In the genomic region with DNA sequence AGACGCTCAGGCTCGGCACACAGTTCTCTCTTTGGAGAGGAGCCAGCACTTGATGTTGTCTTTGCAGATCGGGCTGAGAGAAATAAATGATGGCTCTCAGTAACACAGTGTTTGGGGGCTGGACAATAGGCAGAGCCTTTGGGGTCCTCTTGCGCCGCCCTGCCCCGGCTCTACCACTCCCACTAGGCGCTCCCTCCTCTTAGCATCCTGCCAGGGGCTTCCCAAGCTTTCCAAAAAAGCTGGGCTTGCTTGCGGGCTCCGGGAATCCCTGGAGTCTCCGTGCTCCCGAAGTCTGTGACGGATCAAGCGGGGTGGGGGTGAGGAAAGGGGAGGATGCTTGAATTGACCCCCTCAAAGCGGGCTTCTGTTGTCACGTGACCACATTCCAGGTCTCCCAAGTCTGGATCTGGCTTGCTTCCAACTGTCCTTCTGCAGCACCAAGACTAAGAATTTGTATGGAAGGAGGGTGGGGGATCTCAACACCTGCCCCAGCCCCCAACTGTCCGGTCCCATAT, we compare ENCODE assay signal across 8 mouse cellular contexts. TPM values are rescaled to one million over a fixed set of nuclear protein-coding genes. Genes with fewer than 3 reads are reported as not detected.
DNase-seq lines count a peak whose midpoint lies in the region; ATAC-seq and TF ChIP-seq lines count a peak whose summit lies in the region.

A gene (minus strand): TSS at position 87 of the 515 bp plus-strand sequence.

- no peak for TF ChIP-seq POLR2A in small intestine, adult 2 months (IDR thresholded peaks at IDR 0.05; ENCODE audit: low read depth, low read length)

- H3K9ac ChIP-seq in intestine, embryonic 14.5 days (ENCODE audit: low read length), result peak within 1 kb of the TSS; percentile 37
- H3K9ac ChIP-seq in limb, embryonic 11.5 days (ENCODE audit: low read length), result peak within 1 kb of the TSS; percentile 61

- H3K9me3 ChIP-seq in intestine, embryonic 14.5 days (ENCODE audit: control insufficient read depth, low read length), result no peaks in the 10 kb centered on the region
- no peaks in the 10 kb centered on the region for H3K9me3 ChIP-seq in limb, embryonic 11.5 days (ENCODE audit: control insufficient read depth, low read length)
- H3K9me3 ChIP-seq in midbrain, embryonic 10.5 days (replicated peaks), result peaks cover 8% of the 10 kb centered on the region; the same call in 1 of the 2 replicates

- peak; percentile 13; the same call in 1 of the 2 replicates for TF ChIP-seq CTCF in small intestine, adult 2 months (IDR thresholded peaks at IDR 0.05; ENCODE audit: extremely low read depth, insufficient read length, insufficient replicate concordance, low read depth, low read length)

- WGBS in intestine, embryonic 14.5 days, result 4% methylated on average over 16 of the region's 16 CpGs
- 5% methylated on average over 16 of the region's 16 CpGs for WGBS in limb, embryonic 11.5 days
- WGBS in midbrain, embryonic 10.5 days, result 4% methylated on average over 16 of the region's 16 CpGs
- WGBS in small intestine, adult 2 months, result 26% methylated on average over 16 of the region's 16 CpGs

- H3K4me3 ChIP-seq in intestine, embryonic 14.5 days (ENCODE audit: low read depth, low read length), result peak within 1 kb of the TSS; percentile 32
- peak within 1 kb of the TSS; percentile 43 for H3K4me3 ChIP-seq in limb, embryonic 11.5 days (ENCODE audit: low read depth, low read length)
- peak within 1 kb of the TSS; percentile 64 for H3K4me3 ChIP-seq in midbrain, embryonic 10.5 days
- H3K4me3 ChIP-seq in small intestine, adult 2 months (ENCODE audit: low read depth, low read length), result peak within 1 kb of the TSS; percentile 67

- H3K27ac ChIP-seq in intestine, embryonic 14.5 days (ENCODE audit: low read depth), result peak within 1 kb of the TSS; percentile 47
- no peak within 1 kb of the TSS for H3K27ac ChIP-seq in limb, embryonic 11.5 days (replicated peaks; ENCODE audit: low read depth, low read length)
- H3K27ac ChIP-seq in midbrain, embryonic 10.5 days (replicated peaks), result peak within 1 kb of the TSS; percentile 84
- peak within 1 kb of the TSS; percentile 84 for H3K27ac ChIP-seq in small intestine, adult 2 months (ENCODE audit: insufficient read depth, low read depth, low read length)

- 0 out of 2 replicates have a peak, but pooled peaks cover 4% of the 10 kb centered on the region for H3K27me3 ChIP-seq in intestine, embryonic 14.5 days (replicated peaks; ENCODE audit: control insufficient read depth, insufficient read depth, low read length)
- 0 out of 2 replicates have a peak, but pooled peaks cover 11% of the 10 kb centered on the region for H3K27me3 ChIP-seq in limb, embryonic 11.5 days (ENCODE audit: control insufficient read depth, insufficient read depth, low read length)
- peaks cover 82% of the 10 kb centered on the region for H3K27me3 ChIP-seq in midbrain, embryonic 10.5 days (ENCODE audit: low read depth, poor library complexity, severe bottlenecking)
- H3K27me3 ChIP-seq in small intestine, adult 2 months (ENCODE audit: control insufficient read depth, insufficient read depth, low read length), result no peaks in the 10 kb centered on the region

- peak; percentile 39 for DNase-seq in cerebellum, adult 11 months
- DNase-seq in cerebellum, postnatal 10 days, result peak; percentile 61 to 68
- no peak for DNase-seq in gonadal fat pad, adult 2 months (ENCODE audit: low read depth)
- DNase-seq in intestine, embryonic 14.5 days (ENCODE audit: low spot score), result peak; percentile 79
- peak; percentile 49 for DNase-seq in limb, embryonic 11.5 days (ENCODE audit: low spot score)
- peak; percentile 45 for DNase-seq in midbrain, embryonic 10.5 days (ENCODE audit: low spot score)

- H3K4me1 ChIP-seq in intestine, embryonic 14.5 days (replicated peaks; ENCODE audit: control insufficient read depth, insufficient read depth, low read length), result peaks cover 29% of the 10 kb centered on the region
- H3K4me1 ChIP-seq in limb, embryonic 11.5 days (ENCODE audit: control insufficient read depth, insufficient read depth, low read length), result peaks cover 8% of the 10 kb centered on the region
- H3K4me1 ChIP-seq in midbrain, embryonic 10.5 days, result peaks cover 60% of the 10 kb centered on the region
- H3K4me1 ChIP-seq in small intestine, adult 2 months (ENCODE audit: control insufficient read depth, insufficient read depth, insufficient read length, low read length), result peaks cover 44% of the 10 kb centered on the region

- H3K4me2 ChIP-seq in intestine, embryonic 14.5 days (ENCODE audit: low read length), result peak within 1 kb of the TSS; percentile 73
- H3K4me2 ChIP-seq in limb, embryonic 11.5 days (ENCODE audit: low read depth, severe bottlenecking), result peak within 1 kb of the TSS; percentile 91

- ATAC-seq in cerebellum, adult (ENCODE audit: insufficient number of reproducible peaks, low FRiP score, low TSS enrichment), result no peak
- ATAC-seq in intestine, embryonic 14.5 days (replicated peaks; ENCODE audit: low FRiP score, low TSS enrichment, low read depth), result peak; percentile 21; the same call in 1 of the 2 replicates
- ATAC-seq in limb, embryonic 11.5 days (ENCODE audit: insufficient number of reproducible peaks, low FRiP score, low TSS enrichment, low read depth), result no peak

- no peaks in the 10 kb centered on the region for H3K36me3 ChIP-seq in intestine, embryonic 14.5 days (ENCODE audit: control insufficient read depth, insufficient read depth, low read length)
- no peaks in the 10 kb centered on the region for H3K36me3 ChIP-seq in limb, embryonic 11.5 days (ENCODE audit: control insufficient read depth, insufficient read depth, low read length)
- no peaks in the 10 kb centered on the region for H3K36me3 ChIP-seq in midbrain, embryonic 10.5 days
- H3K36me3 ChIP-seq in small intestine, adult 2 months (ENCODE audit: control insufficient read depth, insufficient read depth, low read length), result no peaks in the 10 kb centered on the region

RNA-seq across cellular contexts. Expression of the gene that starts here (rescaled TPM):
- polyA plus RNA-seq in gonadal fat pad, adult 2 months (2012; rRNA removed), result 133 and 182 TPM in 2 replicates
- 8.1 and 8.7 TPM in 2 replicates for polyA plus RNA-seq in intestine, embryonic 14.5 days (2014; fragmentation: Nextera tagmentation; extraction: Ambion mirVana)
- 11.6 and 12.2 TPM in 2 replicates for polyA plus RNA-seq in limb, embryonic 11.5 days (2014; fragmentation: Nextera tagmentation; extraction: Ambion mirVana)
- polyA plus RNA-seq in midbrain, embryonic 10.5 days (2016; fragmentation: Nextera tagmentation; extraction: Ambion mirVana), result 28.9 and 31.9 TPM in 2 replicates
- 4.0 and 10.6 TPM in 2 replicates for polyA plus RNA-seq in small intestine, adult 2 months (2012; rRNA removed)
